Mouse (Mus musculus) liver, adult 2 months (tissue): ENCODE data around the gene Serpina1b. TPM values are rescaled to one million over a fixed set of nuclear protein-coding genes. Genes with fewer than 3 reads are reported as not detected.
A peak's percentile ranks its signal among the peaks of the same experiment; 100 is the strongest.
"Not testable (repeated sequence)": the region's sequence is repeated elsewhere in the genome, so short reads cannot be mapped to it uniquely, and the experiment has no call there.

Source experiments
- DNase-seq: peaks from one replicate; pipeline ENCODE4 v3.0.0-alpha.2; 2011; ENCODE audit warnings: low read depth, low spot score; ENCODE audit errors: extremely low read depth
- H3K27ac ChIP-seq: fragments of 200-500 bp; replicated peaks from 2 replicates; pipeline ENCODE4 v1.5.1; 2012; ENCODE audit warnings: low read depth, mild to moderate bottlenecking, control low read depth, inconsistent platforms, low read length; ENCODE audit not compliant: insufficient read depth
- H3K27me3 ChIP-seq: fragments of 200-500 bp; 2 replicates; pipeline ENCODE4 v1.6.1; 2012; ENCODE audit warnings: mild to moderate bottlenecking, moderate library complexity, low read length, inconsistent platforms; ENCODE audit not compliant: control insufficient read depth, insufficient read depth
- H3K36me3 ChIP-seq: fragments of 200-500 bp; 2 replicates; pipeline ENCODE4 v1.6.1; 2012; ENCODE audit warnings: low read length, inconsistent platforms; ENCODE audit not compliant: control insufficient read depth, insufficient read depth
- H3K4me1 ChIP-seq: fragments of 200-500 bp; 2 replicates; pipeline ENCODE4 v1.6.1; 2011; ENCODE audit warnings: low read length; ENCODE audit not compliant: control insufficient read depth, insufficient read depth
- H3K4me3 ChIP-seq: fragments of 200-500 bp; 2 replicates; pipeline ENCODE4 v1.5.1; 2011; ENCODE audit warnings: low read depth, mild to moderate bottlenecking, control low read depth, low read length, moderate library complexity; ENCODE audit not compliant: insufficient read depth
- H3K79me2 ChIP-seq: fragments of 200-500 bp; 2 replicates; pipeline ENCODE4 v1.6.1; 2012; ENCODE audit warnings: inconsistent platforms, mild to moderate bottlenecking, low read length, moderate library complexity; ENCODE audit not compliant: control insufficient read depth, insufficient read depth
- H3K9ac ChIP-seq: fragments of 200-500 bp; 2 replicates; pipeline ENCODE4 v1.6.1; 2012; ENCODE audit warnings: low read depth, mild to moderate bottlenecking, control low read depth, inconsistent platforms, low read length
- CTCF ChIP-seq: fragments of 200-500 bp; IDR thresholded peaks from 2 replicates; pipeline ENCODE4 v1.5.1; 2011; ENCODE audit warnings: low read depth, low read length, control low read depth
- POLR2A ChIP-seq: fragments of 200-500 bp; IDR thresholded peaks from 2 replicates; pipeline ENCODE4 v1.6.1; 2011; ENCODE audit warnings: low read length, control low read depth; ENCODE audit not compliant: insufficient read depth; ENCODE audit errors: extremely low read depth
- WGBS: fragments of 180-500 bp; shearing (Covaris S2); methylation state at CpG from one replicate; pipeline ENCODE4 v1.1.7; 2018; 5-methylcytosine and 5-hydroxymethylcytosine counted together
- polyA plus RNA-seq: library from polyadenylated mRNA; depleted of rRNA; stranded (reverse); fragments of >200 nt; gene quantifications from 2 replicates; pipeline ENCODE4 v1.2.3, GENCODE M21; 2012
- total RNA-seq: library from RNA; depleted of rRNA; stranded (reverse); fragments of >200 nt; gene quantifications from 2 replicates; pipeline ENCODE4 v1.2.3, GENCODE M21; 2014

Serpina1b gene
- total and polyA plus RNA-seq, 2 experiments = 8,562 to 9,611 TPM

DNA sequence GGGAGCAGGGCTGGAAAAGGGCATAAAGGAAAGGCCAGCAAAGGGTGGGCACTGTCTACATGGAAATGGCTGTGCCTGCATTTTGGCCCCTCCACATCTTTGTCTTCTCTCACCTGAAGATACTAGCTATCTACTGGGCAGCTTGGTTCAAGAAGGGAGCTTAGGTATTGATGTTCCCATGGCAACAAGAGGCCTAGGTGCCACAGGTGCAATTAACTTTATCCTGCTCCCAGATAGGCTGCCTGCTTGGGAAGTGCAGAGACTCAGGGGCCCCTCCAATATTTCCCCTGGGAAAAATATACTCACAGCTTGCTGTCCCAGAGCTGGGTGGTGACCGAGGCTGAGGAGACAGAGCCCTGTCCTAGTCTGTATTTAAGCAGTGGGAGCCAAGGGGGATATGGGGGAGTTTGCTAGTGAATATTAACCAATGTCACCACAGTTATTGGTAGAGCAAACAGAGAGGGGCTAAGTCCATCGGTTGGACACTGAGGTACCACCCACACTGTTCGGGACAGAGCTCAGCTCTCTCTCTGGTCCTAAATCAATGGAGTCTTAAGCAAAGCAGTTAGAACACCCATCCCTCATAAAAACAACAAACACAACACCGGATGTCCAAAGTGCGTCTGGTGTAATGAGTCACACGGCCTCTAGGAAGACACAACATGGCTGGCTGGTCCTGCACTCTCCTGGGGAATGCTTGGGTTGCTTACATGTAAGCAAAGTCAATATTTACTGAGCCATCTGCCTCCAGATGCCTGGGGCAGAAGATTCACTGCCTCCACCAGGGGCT is 92.2 kb downstream of the Serpina1b start:
- Histone ChIP-seq H3K27ac (peak overlapping the region; percentile 92), H3K9ac (peak overlapping the region; percentile 81), H3K4me3 (peak overlapping the region; percentile 60)
- WGBS = 21% methylated on average over 6 of the region's 6 CpGs
- not testable (repeated sequence) for H3K36me3 ChIP-seq, H3K79me2 ChIP-seq, H3K27me3 ChIP-seq, H3K4me1 ChIP-seq
- peak; percentile 100 for DNase-seq
- 0 out of 2 replicates have a peak, but pooled peaks have one; percentile 5 for TF ChIP-seq CTCF

DNA sequence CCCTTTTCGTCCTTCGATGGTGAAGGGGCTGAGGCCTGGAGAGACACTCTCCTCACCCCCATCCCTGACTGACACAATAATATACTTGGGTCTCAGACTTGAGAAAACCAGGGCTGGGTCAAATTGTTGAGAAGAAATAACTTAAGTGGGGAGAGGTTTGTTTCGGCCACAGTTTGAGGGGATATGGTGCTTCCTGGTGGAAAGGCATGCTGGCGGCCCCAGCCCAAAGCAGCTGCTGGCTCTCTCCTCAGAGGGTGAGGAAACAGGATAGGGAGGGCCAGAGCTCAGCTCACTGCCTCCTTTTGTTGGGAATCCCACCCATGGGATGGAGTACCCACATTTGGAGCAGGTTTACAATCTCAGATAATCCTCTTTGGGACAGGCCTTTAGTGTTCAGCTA is 94.6 kb downstream of the Serpina1b start:
- H3K4me3 ChIP-seq = peak overlapping the region; percentile 53
- H3K4me1 ChIP-seq, H3K27me3 ChIP-seq, H3K79me2 ChIP-seq: not testable (repeated sequence)
- peak; percentile 2; the same call in 1 of the 2 replicates for TF ChIP-seq CTCF
- peaks cover 20% of the 10 kb centered on the region for H3K36me3 ChIP-seq
- 28% methylated on average over 4 of the region's 4 CpGs for whole genome bisulfite sequencing
- H3K27ac ChIP-seq = peak overlapping the region; percentile 86
- peak overlapping the region; percentile 42 for H3K9ac ChIP-seq
- peak; percentile 25 for DNase-seq

DNA sequence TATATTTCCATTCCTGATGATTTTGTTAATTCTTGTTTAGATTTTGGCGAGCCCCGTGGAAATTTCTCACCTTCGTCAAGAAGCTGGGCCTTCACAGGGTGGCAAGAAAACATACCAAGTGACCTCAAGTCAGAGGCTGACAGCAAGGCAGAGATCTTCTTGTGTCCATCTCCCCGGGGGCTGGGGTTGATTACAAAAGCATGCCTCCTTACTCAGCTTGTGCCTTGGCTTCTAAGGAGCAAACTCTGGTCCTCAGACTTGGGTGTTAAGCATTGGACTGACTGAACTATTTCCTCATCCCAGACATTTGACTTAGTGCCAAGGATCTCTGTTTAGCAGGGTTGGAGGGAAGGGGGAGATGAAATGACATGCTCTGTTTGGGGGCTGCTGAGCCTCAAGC is 95.1 kb downstream of the Serpina1b start:
- peaks cover 24% of the 10 kb centered on the region for H3K36me3 ChIP-seq
- peak overlapping the region; percentile 53 for H3K4me3 ChIP-seq
- DNase-seq = peak; percentile 74
- TF ChIP-seq POLR2A = 0 out of 2 replicates have a peak, but pooled peaks have one; percentile 38
- peak overlapping the region; percentile 63 for H3K9ac ChIP-seq
- 15% methylated on average over 4 of the region's 4 CpGs for WGBS
- peak overlapping the region; percentile 86 for H3K27ac ChIP-seq
- H3K4me1 ChIP-seq, H3K79me2 ChIP-seq, H3K27me3 ChIP-seq: not testable (repeated sequence)

DNA sequence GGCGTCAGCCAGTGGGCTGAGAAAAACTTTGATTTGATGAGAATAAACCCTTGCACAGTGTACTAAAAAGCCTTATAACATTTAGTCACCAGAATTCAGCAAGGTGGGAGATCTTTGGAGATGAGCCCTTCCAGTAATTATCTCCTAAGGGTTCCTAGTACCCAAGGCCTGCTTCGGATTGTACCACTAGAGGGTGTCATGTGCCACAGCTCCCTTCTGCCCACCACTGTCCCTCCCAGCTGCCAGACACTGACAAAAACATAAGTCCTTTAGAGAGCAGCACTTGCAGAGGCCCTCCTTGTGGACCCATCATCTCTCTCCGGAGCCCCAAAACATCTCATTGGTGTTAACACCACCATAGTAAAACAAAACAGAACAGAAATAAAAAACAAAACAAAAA is 118.6 kb downstream of the Serpina1b start:
- Histone ChIP-seq H3K4me3 (no peak overlapping the region), H3K4me1 (no peaks in the 10 kb centered on the region), H3K36me3 (no peaks in the 10 kb centered on the region), H3K27ac (no peak overlapping the region), H3K27me3 (no peaks in the 10 kb centered on the region), H3K9ac (no peak overlapping the region), H3K79me2 (no peaks in the 10 kb centered on the region)
- 61% methylated on average over 3 of the region's 3 CpGs for WGBS
- TF ChIP-seq POLR2A (no peak), CTCF (peak; percentile 77)
- DNase-seq = peak; percentile 51

DNA sequence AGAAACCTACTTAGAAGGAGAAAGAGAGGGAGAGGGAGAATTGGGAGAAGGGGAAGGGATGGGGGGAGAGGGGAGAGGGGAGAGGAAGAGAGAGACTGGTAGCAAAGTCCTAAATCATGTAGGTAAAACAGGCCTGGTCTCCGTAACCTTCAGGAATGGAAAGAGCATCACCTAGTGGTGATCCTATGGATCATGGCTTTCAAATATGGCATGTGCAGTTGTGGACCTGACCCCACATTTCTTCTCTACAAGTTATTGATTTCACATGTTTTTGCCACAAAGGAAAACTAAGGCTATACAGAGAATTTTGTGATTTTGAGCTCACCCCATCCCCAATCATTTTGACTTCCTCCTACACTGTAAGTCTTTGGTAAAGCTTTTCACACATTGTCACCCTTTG is 119.8 kb downstream of the Serpina1b start:
- no peaks in the 10 kb centered on the region for H3K27me3 ChIP-seq
- no peak overlapping the region for H3K9ac ChIP-seq
- no peak overlapping the region for H3K4me3 ChIP-seq
- H3K79me2 ChIP-seq = no peaks in the 10 kb centered on the region
- 36% methylated on average over 1 of the region's 1 CpGs for WGBS
- TF ChIP-seq CTCF (peak; percentile 50), POLR2A (no peak)
- H3K27ac ChIP-seq = no peak overlapping the region
- peak; percentile 57 for DNase-seq
- H3K36me3 ChIP-seq = no peaks in the 10 kb centered on the region
- H3K4me1 ChIP-seq = peaks cover 7% of the 10 kb centered on the region; the same call in 1 of the 2 replicates

DNA sequence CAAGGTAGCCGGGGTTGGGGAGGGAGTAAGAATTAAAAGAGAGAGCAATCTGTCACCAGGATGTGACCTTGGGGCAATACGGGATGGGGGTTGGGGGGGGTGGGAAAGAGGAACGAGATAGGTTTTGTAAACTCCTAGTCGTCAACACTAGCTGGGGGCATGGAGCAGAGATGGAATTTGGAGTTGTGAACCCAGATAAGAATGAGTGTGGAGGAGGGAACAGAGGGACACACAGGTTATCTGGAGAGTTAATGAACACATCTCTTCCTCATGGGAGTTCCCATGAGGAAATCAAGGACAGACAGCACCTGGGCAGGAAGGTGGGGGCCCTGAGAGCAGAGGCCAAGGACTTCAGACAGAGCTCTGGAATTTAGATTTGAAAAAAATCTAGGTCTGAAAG is 124.1 kb downstream of the Serpina1b start:
- 12% methylated on average over 4 of the region's 4 CpGs for WGBS
- TF ChIP-seq POLR2A (no peak), CTCF (no peak)
- Histone ChIP-seq H3K36me3 (no peaks in the 10 kb centered on the region), H3K9ac (no peak overlapping the region), H3K27ac (no peak overlapping the region), H3K4me1 (peaks cover 10% of the 10 kb centered on the region; the same call in 1 of the 2 replicates), H3K27me3 (no peaks in the 10 kb centered on the region), H3K4me3 (no peak overlapping the region), H3K79me2 (no peaks in the 10 kb centered on the region)
- peak; percentile 71 for DNase-seq
